Mouse (Mus musculus) olfactory bulb, adult 2 months (tissue): ENCODE data around the gene Jmjd7.

Source experiments
- CTCF ChIP-seq: fragments of 200-500 bp; IDR thresholded peaks from 2 replicates; pipeline ENCODE4 v1.5.1; 2012; ENCODE audit warnings: low read depth, mild to moderate bottlenecking, low read length, moderate library complexity; ENCODE audit not compliant: insufficient read depth
- POLR2A ChIP-seq: fragments of 200-500 bp; IDR thresholded peaks from 2 replicates; pipeline ENCODE4 v1.6.1; 2012; ENCODE audit warnings: mild to moderate bottlenecking, low read depth, low read length, moderate library complexity; ENCODE audit not compliant: insufficient read depth

DNA sequence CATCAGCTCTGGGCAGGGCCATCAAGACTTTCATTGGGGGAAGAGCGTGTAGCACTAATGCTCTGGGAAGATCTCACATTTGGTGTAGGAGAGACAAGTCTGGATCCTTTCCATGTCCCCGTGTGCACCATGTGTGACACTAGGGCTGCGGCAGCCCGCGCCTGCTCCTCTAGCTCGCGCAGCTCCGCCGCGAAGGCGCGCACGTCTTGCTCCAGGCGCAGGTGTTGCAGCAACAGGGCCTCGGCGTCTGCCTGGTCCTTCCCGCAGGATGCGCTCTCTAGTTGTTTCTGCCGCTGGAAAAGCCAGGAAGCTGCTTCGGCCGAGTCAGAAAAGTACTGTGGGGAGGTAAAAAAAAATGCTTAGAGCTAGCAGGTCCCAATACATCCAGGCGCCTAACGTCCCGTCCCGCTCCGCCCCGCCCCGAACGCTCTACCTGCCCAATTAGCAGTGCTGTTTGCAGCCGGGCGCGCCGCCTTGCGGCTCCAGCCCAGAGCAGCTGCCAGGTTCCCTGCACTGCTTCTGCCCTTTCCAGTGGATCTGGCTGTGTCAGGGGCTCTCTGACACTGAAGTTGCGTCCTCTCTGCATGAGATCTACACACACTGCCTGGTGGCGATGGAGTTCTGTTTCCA, 48.9 kb downstream of the Jmjd7 start:
- TF ChIP-seq CTCF (no peak; the same call in 1 of the 2 replicates), POLR2A (no peak)
